Mouse (Mus musculus): ENCODE data around the gene Dcun1d4. TPM values are rescaled to one million over a fixed set of nuclear protein-coding genes. Genes with fewer than 3 reads are reported as not detected.

Gene Dcun1d4
- polyA plus RNA-seq, 1 experiment: 5.3 TPM

DNA sequence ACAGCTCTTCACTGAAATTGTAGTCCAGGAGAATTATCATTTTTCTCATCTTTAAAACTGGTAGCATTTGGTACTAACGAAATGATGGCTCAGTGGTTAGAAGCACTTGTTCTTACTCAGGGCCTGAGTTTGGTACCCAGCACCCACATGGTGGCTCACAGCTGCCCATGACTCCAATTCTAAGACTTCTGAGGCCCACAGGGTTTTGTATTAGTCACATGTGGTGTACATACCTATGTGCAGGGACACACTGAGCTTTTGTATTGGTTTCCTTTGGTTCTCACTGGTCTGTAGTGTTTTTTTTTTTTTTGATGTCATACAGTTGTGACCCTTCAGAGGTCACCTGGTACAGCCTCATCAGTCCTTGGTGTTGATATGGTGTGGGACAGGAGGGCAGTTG, 68.0 kb downstream of the Dcun1d4 start:
- TF ChIP-seq USF1 (IDR thresholded peaks at IDR 0.05; ENCODE audit: low read depth): no peak
- no peak for TF ChIP-seq MYOG (IDR thresholded peaks at IDR 0.05; ENCODE audit: control insufficient read depth in 1 of 3, insufficient read depth in 1 of 3, insufficient read length in 2 of 3, low read depth in 2 of 3)
- no peak for TF ChIP-seq MAX (IDR thresholded peaks at IDR 0.05; ENCODE audit: low read depth)
- no peak for TF ChIP-seq E2F4 (IDR thresholded peaks at IDR 0.05; ENCODE audit: insufficient read depth)
- TF ChIP-seq SRF (IDR thresholded peaks at IDR 0.05; ENCODE audit: control insufficient read depth, insufficient read length, low read depth): no peak
- no peak for TF ChIP-seq CEBPB (IDR thresholded peaks at IDR 0.05; ENCODE audit: insufficient read depth, poor library complexity, severe bottlenecking)
- no peak for TF ChIP-seq POLR2AphosphoS2 (IDR thresholded peaks at IDR 0.05; ENCODE audit: insufficient read length, low read depth)
- no peak for TF ChIP-seq TCF3 (IDR thresholded peaks at IDR 0.05; ENCODE audit: insufficient read length, low read depth)
- TF ChIP-seq MYOD1 (IDR thresholded peaks at IDR 0.05; ENCODE audit: control insufficient read depth in 1 of 3, insufficient read length in 2 of 3, low read depth in 2 of 3): no peak
- no peak for TF ChIP-seq POLR2A (IDR thresholded peaks at IDR 0.05; ENCODE audit: insufficient read length, low read depth)
- no peak for TF ChIP-seq TCF12 (IDR thresholded peaks at IDR 0.05; ENCODE audit: insufficient read depth, poor library complexity, severe bottlenecking)
- TF ChIP-seq REST (IDR thresholded peaks at IDR 0.05; ENCODE audit: insufficient read depth, insufficient read length): no peak
- Histone ChIP-seq H3ac (ENCODE audit: control insufficient read depth, insufficient read length) (no peak overlapping the region), H3K79me2 (ENCODE audit: control insufficient read depth, insufficient read depth) (no peaks in the 10 kb centered on the region), H3K4me3 (no peak overlapping the region), H3K4me2 (ENCODE audit: low read depth) (no peak overlapping the region), H3K27me3 (ENCODE audit: control insufficient read depth, insufficient read depth, insufficient read length) (no peaks in the 10 kb centered on the region), H3K36me3 (ENCODE audit: control insufficient read depth, insufficient read depth) (no peaks in the 10 kb centered on the region)

GRCm38 (mm10) chr5:73551836-73552235, 71.0 kb downstream of the Dcun1d4 start:
- no peak overlapping the region for H3K4me3 ChIP-seq
- H3K27me3 ChIP-seq (ENCODE audit: control insufficient read depth, insufficient read depth, insufficient read length): no peaks in the 10 kb centered on the region
- H3K4me2 ChIP-seq (ENCODE audit: low read depth): no peak overlapping the region
- H3K79me2 ChIP-seq (ENCODE audit: control insufficient read depth, insufficient read depth): no peaks in the 10 kb centered on the region
- no peaks in the 10 kb centered on the region for H3K36me3 ChIP-seq (ENCODE audit: control insufficient read depth, insufficient read depth)
- TF ChIP-seq TCF3 (IDR thresholded peaks at IDR 0.05; ENCODE audit: insufficient read length, low read depth): no peak
- no peak for TF ChIP-seq SRF (IDR thresholded peaks at IDR 0.05; ENCODE audit: control insufficient read depth, insufficient read length, low read depth)
- no peak for TF ChIP-seq REST (IDR thresholded peaks at IDR 0.05; ENCODE audit: insufficient read depth, insufficient read length)
- no peak for TF ChIP-seq POLR2AphosphoS2 (IDR thresholded peaks at IDR 0.05; ENCODE audit: insufficient read length, low read depth)
- TF ChIP-seq POLR2A (IDR thresholded peaks at IDR 0.05; ENCODE audit: insufficient read length, low read depth): no peak
- no peak for TF ChIP-seq E2F4 (IDR thresholded peaks at IDR 0.05; ENCODE audit: insufficient read depth)
- TF ChIP-seq CEBPB (IDR thresholded peaks at IDR 0.05; ENCODE audit: insufficient read depth, poor library complexity, severe bottlenecking): no peak
- no peak for TF ChIP-seq MYOG (IDR thresholded peaks at IDR 0.05; ENCODE audit: control insufficient read depth in 1 of 3, insufficient read depth in 1 of 3, insufficient read length in 2 of 3, low read depth in 2 of 3)
- TF ChIP-seq MYOD1 (IDR thresholded peaks at IDR 0.05; ENCODE audit: control insufficient read depth in 1 of 3, insufficient read length in 2 of 3, low read depth in 2 of 3): no peak
- TF ChIP-seq MAX (IDR thresholded peaks at IDR 0.05; ENCODE audit: low read depth): no peak
- TF ChIP-seq USF1 (IDR thresholded peaks at IDR 0.05; ENCODE audit: low read depth): no peak
- TF ChIP-seq TCF12 (IDR thresholded peaks at IDR 0.05; ENCODE audit: insufficient read depth, poor library complexity, severe bottlenecking): no peak
- no peak overlapping the region for H3ac ChIP-seq (ENCODE audit: control insufficient read depth, insufficient read length)

DNA sequence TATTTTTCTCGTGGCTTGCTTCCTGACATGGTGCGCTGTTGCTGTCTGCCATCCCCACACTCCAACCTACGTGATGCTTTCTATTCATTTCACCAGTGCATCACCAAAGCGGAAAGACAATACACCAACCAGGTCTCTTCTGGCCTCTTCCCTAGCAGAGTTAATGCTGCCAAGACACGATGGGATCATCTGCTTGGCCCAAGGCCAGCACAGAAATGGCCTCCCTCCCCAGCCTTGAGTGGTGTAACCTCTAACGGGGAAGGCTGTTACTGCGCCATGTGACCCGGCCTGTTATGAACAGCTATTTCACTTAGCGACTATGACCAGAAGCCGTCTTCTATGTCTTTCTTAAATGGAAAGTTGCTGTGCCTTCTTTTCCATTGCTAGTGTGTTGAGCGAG, 73.1 kb downstream of the Dcun1d4 start:
- H3K27me3 ChIP-seq (ENCODE audit: control insufficient read depth, insufficient read depth, insufficient read length): no peaks in the 10 kb centered on the region
- H3K4me3 ChIP-seq: no peak overlapping the region
- no peak overlapping the region for H3K4me2 ChIP-seq (ENCODE audit: low read depth)
- H3ac ChIP-seq (ENCODE audit: control insufficient read depth, insufficient read length): no peak overlapping the region
- no peaks in the 10 kb centered on the region for H3K79me2 ChIP-seq (ENCODE audit: control insufficient read depth, insufficient read depth)
- H3K36me3 ChIP-seq (ENCODE audit: control insufficient read depth, insufficient read depth): peaks cover 5% of the 10 kb centered on the region
- TF ChIP-seq MYOD1 (IDR thresholded peaks at IDR 0.05; ENCODE audit: control insufficient read depth in 1 of 3, insufficient read length in 2 of 3, low read depth in 2 of 3): no peak
- TF ChIP-seq TCF3 (IDR thresholded peaks at IDR 0.05; ENCODE audit: insufficient read length, low read depth): no peak
- TF ChIP-seq REST (IDR thresholded peaks at IDR 0.05; ENCODE audit: insufficient read depth, insufficient read length): no peak
- no peak for TF ChIP-seq E2F4 (IDR thresholded peaks at IDR 0.05; ENCODE audit: insufficient read depth)
- TF ChIP-seq POLR2AphosphoS2 (IDR thresholded peaks at IDR 0.05; ENCODE audit: insufficient read length, low read depth): no peak
- no peak for TF ChIP-seq SRF (IDR thresholded peaks at IDR 0.05; ENCODE audit: control insufficient read depth, insufficient read length, low read depth)
- TF ChIP-seq POLR2A (IDR thresholded peaks at IDR 0.05; ENCODE audit: insufficient read length, low read depth): no peak
- no peak for TF ChIP-seq MAX (IDR thresholded peaks at IDR 0.05; ENCODE audit: low read depth)
- TF ChIP-seq TCF12 (IDR thresholded peaks at IDR 0.05; ENCODE audit: insufficient read depth, poor library complexity, severe bottlenecking): no peak
- no peak for TF ChIP-seq MYOG (IDR thresholded peaks at IDR 0.05; ENCODE audit: control insufficient read depth in 1 of 3, insufficient read depth in 1 of 3, insufficient read length in 2 of 3, low read depth in 2 of 3)
- no peak for TF ChIP-seq CEBPB (IDR thresholded peaks at IDR 0.05; ENCODE audit: insufficient read depth, poor library complexity, severe bottlenecking)
- no peak for TF ChIP-seq USF1 (IDR thresholded peaks at IDR 0.05; ENCODE audit: low read depth)

GRCm38 (mm10) chr5:73555096-73555852, 74.5 kb downstream of the Dcun1d4 start:
- TF ChIP-seq USF1 (IDR thresholded peaks at IDR 0.05; ENCODE audit: low read depth) (no peak), POLR2AphosphoS2 (IDR thresholded peaks at IDR 0.05; ENCODE audit: insufficient read length, low read depth) (no peak), TCF12 (IDR thresholded peaks at IDR 0.05; ENCODE audit: insufficient read depth, poor library complexity, severe bottlenecking) (no peak), CEBPB (IDR thresholded peaks at IDR 0.05; ENCODE audit: insufficient read depth, poor library complexity, severe bottlenecking) (no peak)
- Histone ChIP-seq H3K27me3 (ENCODE audit: control insufficient read depth, insufficient read depth, insufficient read length) (no peaks in the 10 kb centered on the region), H3K79me2 (ENCODE audit: control insufficient read depth, insufficient read depth) (no peaks in the 10 kb centered on the region), H3K4me2 (ENCODE audit: low read depth) (no peak overlapping the region), H3ac (ENCODE audit: control insufficient read depth, insufficient read length) (no peak overlapping the region), H3K36me3 (ENCODE audit: control insufficient read depth, insufficient read depth) (peaks cover 5% of the 10 kb centered on the region), H3K4me3 (no peak overlapping the region)

Data from myocyte (in vitro differentiated cells).